Mouse (Mus musculus) frontal cortex, postnatal 10 days (tissue): ENCODE data around the gene Cnga2.

ENCODE experiments used
- DNase-seq, 2 experiments: peaks; one replicate each; pipeline ENCODE4 v3.0.0; 2022; ENCODE audit warnings: low spot score in 2 of 2, mixed read lengths in 1 of 2

Cnga2 gene

DNA sequence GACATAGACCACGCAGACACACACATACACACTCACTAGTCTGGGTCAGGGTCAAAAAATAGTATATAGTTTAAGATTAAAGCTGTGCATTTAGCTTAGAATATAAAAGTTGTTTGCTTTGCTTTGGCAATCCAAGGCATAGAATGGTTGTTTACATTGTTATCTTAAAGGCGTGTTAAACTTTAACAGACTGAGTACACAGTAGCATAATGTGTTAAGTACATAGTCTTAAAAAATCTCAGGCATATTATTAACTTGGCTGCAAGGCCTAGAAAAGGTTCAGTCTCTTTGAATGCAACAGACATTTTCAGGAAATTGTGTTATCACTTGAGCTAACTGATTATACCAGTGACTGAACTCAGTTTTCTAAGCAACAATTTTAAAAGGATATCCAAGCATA lies 56.3 kb downstream of the Cnga2 start:
- no peak for DNase-seq
